ENCODE assay signal across 9 mouse cellular contexts in the genomic region with DNA sequence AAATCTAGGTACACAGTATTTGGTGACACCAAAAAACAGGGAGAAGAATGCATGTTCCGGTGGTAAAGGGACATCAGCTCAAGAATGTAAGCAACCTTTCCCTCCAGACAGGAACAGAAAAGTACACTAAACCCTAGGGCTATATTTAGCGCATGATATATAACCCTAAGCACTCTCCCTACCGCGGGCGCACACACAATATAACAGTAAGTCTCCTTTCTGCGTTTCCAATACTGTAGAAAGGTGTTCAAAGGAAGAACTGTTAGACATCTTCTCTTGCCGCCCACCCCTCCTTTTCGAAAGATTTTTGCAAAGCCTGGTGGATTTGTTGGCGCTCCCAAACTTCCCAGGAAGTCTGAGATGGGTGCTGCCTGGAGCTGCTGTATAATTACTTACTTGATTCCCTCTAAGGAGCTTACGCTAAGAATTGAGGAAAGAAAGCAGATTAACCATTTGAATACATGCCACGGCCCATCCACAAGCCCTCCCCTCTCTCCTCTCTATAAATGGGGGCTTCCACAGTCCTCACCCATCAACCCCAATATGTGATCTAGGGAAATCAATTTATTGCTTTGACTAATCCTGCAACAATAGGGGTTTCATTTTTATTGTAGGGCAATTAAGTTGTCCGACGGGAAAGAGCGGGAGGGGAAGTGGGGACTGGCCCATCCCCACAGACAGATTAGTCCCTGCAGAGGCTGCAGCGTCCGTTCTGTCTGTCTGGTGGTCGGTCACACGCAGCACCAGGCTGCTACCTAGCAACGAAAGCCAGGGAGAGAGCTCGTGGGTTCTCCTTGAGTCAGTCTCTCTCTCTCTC. TPM values are rescaled to one million over a fixed set of nuclear protein-coding genes. Genes with fewer than 3 reads are reported as not detected.
A peak's percentile ranks its signal among the peaks of the same experiment; 100 is the strongest.
DNase-seq lines count a peak whose midpoint lies in the region; ATAC-seq and TF ChIP-seq lines count a peak whose summit lies in the region.
"Had no signal": no experiment of that assay in that cellular context is flagged by ENCODE, and none has a peak within 500 bp of the region (broad histone marks: within the 10 kb centered on the region; RNA-seq: fewer than 3 reads in every experiment).

No protein-coding gene starts in this region.

- WGBS in lung, embryonic 14.5 days: 3% methylated on average over 20 of the region's 20 CpGs
- 4% methylated on average over 20 of the region's 20 CpGs for WGBS in forebrain, embryonic 12.5 days
- 3% methylated on average over 20 of the region's 20 CpGs for WGBS in limb, embryonic 12.5 days
- 4% methylated on average over 20 of the region's 20 CpGs for whole genome bisulfite sequencing in stomach, embryonic 15.5 days

- peaks cover 59% of the 10 kb centered on the region for H3K27me3 ChIP-seq in lung, embryonic 14.5 days (ENCODE audit: insufficient read depth, low read length)
- H3K27me3 ChIP-seq in forebrain, embryonic 12.5 days: peaks cover 64% of the 10 kb centered on the region
- H3K27me3 ChIP-seq in limb, embryonic 12.5 days: peaks cover 69% of the 10 kb centered on the region
- H3K27me3 ChIP-seq in stomach, embryonic 15.5 days (replicated peaks): peaks cover 49% of the 10 kb centered on the region

- no peaks in the 10 kb centered on the region for H3K4me1 ChIP-seq in lung, embryonic 14.5 days (ENCODE audit: insufficient read depth)
- H3K4me1 ChIP-seq in forebrain, embryonic 12.5 days: peaks cover 30% of the 10 kb centered on the region
- peaks cover 30% of the 10 kb centered on the region for H3K4me1 ChIP-seq in limb, embryonic 12.5 days (replicated peaks)
- peaks cover 15% of the 10 kb centered on the region for H3K4me1 ChIP-seq in stomach, embryonic 15.5 days

- H3K4me2 ChIP-seq in lung, embryonic 14.5 days: peak overlapping the region; percentile 98
- peak overlapping the region; percentile 95 for H3K4me2 ChIP-seq in forebrain, embryonic 12.5 days
- H3K4me2 ChIP-seq in limb, embryonic 12.5 days: peak overlapping the region; percentile 99
- H3K4me2 ChIP-seq in stomach, embryonic 15.5 days: peak overlapping the region; percentile 100

- ATAC-seq in lung, embryonic 14.5 days (ENCODE audit: insufficient read depth): no peak
- ATAC-seq in forebrain, embryonic 12.5 days (ENCODE audit: low FRiP score): no peak
- ATAC-seq in limb, embryonic 12.5 days (ENCODE audit: insufficient number of reproducible peaks, insufficient read depth, low FRiP score, low TSS enrichment, low read depth): no peak
- no peak for ATAC-seq in stomach, embryonic 15.5 days (ENCODE audit: insufficient read depth, low FRiP score, low read depth)

- DNase-seq in lung, embryonic 14.5 days: peak; percentile 16
- no peak for DNase-seq in lung, postnatal 10 days
- DNase-seq in c-Kit-positive CD71-positive TER-119-positive erythroid progenitor cells, embryonic 14.5 days (ENCODE audit: low spot score): no peak
- DNase-seq in cerebellum, adult 18-20 months: no peak
- no peak for DNase-seq in adrenal gland, postnatal 14 days

- no peak overlapping the region for H3K27ac ChIP-seq in lung, embryonic 14.5 days (ENCODE audit: low read depth)
- no peak overlapping the region for H3K27ac ChIP-seq in forebrain, embryonic 12.5 days
- H3K27ac ChIP-seq in limb, embryonic 12.5 days: no peak overlapping the region
- no peak overlapping the region for H3K27ac ChIP-seq in stomach, embryonic 15.5 days

- peak overlapping the region; percentile 55; the same call in 1 of the 2 replicates for H3K4me3 ChIP-seq in lung, embryonic 14.5 days (ENCODE audit: low read depth, low read length)
- H3K4me3 ChIP-seq in forebrain, embryonic 12.5 days (replicated peaks): peak overlapping the region; percentile 62
- peak overlapping the region; percentile 61; the same call in 1 of the 2 replicates for H3K4me3 ChIP-seq in limb, embryonic 12.5 days (replicated peaks)
- H3K4me3 ChIP-seq in stomach, embryonic 15.5 days (replicated peaks): peak overlapping the region; percentile 52; the same call in 1 of the 2 replicates

- no peaks in the 10 kb centered on the region for H3K36me3 ChIP-seq in lung, embryonic 14.5 days (ENCODE audit: insufficient read depth)
- no peaks in the 10 kb centered on the region for H3K36me3 ChIP-seq in forebrain, embryonic 12.5 days (replicated peaks)
- no peaks in the 10 kb centered on the region for H3K36me3 ChIP-seq in limb, embryonic 12.5 days
- H3K36me3 ChIP-seq in stomach, embryonic 15.5 days: no peaks in the 10 kb centered on the region

- TF ChIP-seq CTCF in lung, embryonic 14.5 days (IDR thresholded peaks at IDR 0.05; ENCODE audit: low read depth): no peak

- no peaks in the 10 kb centered on the region for H3K9me3 ChIP-seq in lung, embryonic 14.5 days (ENCODE audit: low read depth, low read length)
- no peaks in the 10 kb centered on the region for H3K9me3 ChIP-seq in forebrain, embryonic 12.5 days
- no peaks in the 10 kb centered on the region for H3K9me3 ChIP-seq in limb, embryonic 12.5 days
- no peaks in the 10 kb centered on the region for H3K9me3 ChIP-seq in stomach, embryonic 15.5 days

- no peak overlapping the region for H3K9ac ChIP-seq in lung, embryonic 14.5 days
- H3K9ac ChIP-seq in forebrain, embryonic 12.5 days: no peak overlapping the region
- no peak overlapping the region for H3K9ac ChIP-seq in limb, embryonic 12.5 days (replicated peaks)
- H3K9ac ChIP-seq in stomach, embryonic 15.5 days: no peak overlapping the region

RNA-seq across cellular contexts. Expression of gene Lrp2, which starts 1.5 kb away (rescaled TPM):
- polyA plus RNA-seq in lung, embryonic 14.5 days (2014; fragmentation: Nextera tagmentation; extraction: Ambion mirVana): 1.1 and 1.5 TPM in 2 replicates
- polyA plus RNA-seq in forebrain, embryonic 12.5 days (2016; fragmentation: Nextera tagmentation; extraction: Ambion mirVana): 1.5 and 1.8 TPM in 2 replicates
- not detected in 2 replicates for polyA plus RNA-seq in limb, embryonic 12.5 days (2016; fragmentation: Nextera tagmentation; extraction: Ambion mirVana)
- 0.78 and 1.1 TPM in 2 replicates for polyA plus RNA-seq in stomach, embryonic 15.5 days (2015; fragmentation: Nextera tagmentation; extraction: Ambion mirVana)
- 0.78 and 0.83 TPM in 2 replicates for total RNA-seq in adrenal gland, postnatal 14 days (2021)
- total RNA-seq: monocyte, adult 5-6 weeks had no signal
